In the genomic region with DNA sequence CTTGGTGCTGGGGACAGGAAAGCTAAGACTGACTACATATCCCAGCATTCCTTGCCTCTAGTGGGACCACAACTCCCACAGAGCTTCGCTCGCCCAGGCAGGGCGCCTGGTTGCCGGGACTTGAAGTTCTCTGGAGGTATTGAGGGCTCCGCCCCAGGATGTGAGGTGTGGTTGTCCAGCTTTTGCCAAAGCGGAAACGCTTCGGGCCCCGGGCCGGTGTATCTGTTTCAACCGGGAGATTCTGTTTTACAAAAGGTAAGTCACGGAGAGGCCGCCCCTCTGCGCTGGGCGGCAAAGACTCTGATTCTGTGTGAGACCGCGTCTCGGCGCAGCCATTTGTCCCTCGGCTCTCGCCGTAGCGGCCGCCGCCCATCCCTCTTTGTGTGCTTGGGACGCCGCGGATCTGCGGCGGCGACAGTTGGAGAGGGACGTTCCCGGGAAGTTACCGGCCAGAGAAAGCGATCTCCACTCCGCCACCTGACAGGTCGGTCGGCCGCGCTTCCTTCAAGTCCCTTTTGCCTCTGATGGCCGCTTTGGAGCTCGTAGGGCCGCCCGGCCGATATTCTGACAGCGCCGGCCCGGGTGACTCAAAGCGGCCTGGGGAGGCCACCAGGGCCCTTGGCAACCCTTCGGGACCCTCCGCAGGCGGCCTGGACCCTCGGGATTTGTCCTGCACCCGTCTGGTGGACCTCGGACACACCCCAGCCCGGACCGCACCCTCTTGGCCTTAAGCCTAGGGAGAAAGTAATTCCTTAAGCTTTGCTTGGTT, we compare ENCODE assay signal across 8 mouse cellular contexts. TPM values are rescaled to one million over a fixed set of nuclear protein-coding genes. Genes with fewer than 3 reads are reported as not detected.
DNase-seq lines count a peak whose midpoint lies in the region; ATAC-seq lines count a peak whose summit lies in the region.

A gene (plus strand): TSS at position 116 of the 769 bp plus-strand sequence.

- peak; percentile 100 for ATAC-seq in forebrain, embryonic 14.5 days
- ATAC-seq in neural tube, embryonic 15.5 days (ENCODE audit: low FRiP score): peak; percentile 99

- peak; percentile 98 for DNase-seq in ES-CJ7 (ENCODE audit: low read depth, low spot score)
- peak; percentile 91 for DNase-seq in cerebellum, adult 11 months
- DNase-seq in forebrain, embryonic 14.5 days (ENCODE audit: low spot score): peak; percentile 99
- DNase-seq in heart, postnatal 14 days: peak; percentile 90 to 91
- peak; percentile 95 for DNase-seq in layer of hippocampus, adult 11-12 months (ENCODE audit: low spot score)
- peak; percentile 94 to 96 for DNase-seq in lung, adult 18-20 months
- peak; percentile 95 for DNase-seq in testis, postnatal 14 days (ENCODE audit: low spot score)

- no peaks in the 10 kb centered on the region for H3K27me3 ChIP-seq in forebrain, embryonic 14.5 days (replicated peaks; ENCODE audit: control insufficient read depth, insufficient read depth, low read length)
- H3K27me3 ChIP-seq in neural tube, embryonic 15.5 days (replicated peaks): no peaks in the 10 kb centered on the region

- H3K9me3 ChIP-seq in forebrain, embryonic 14.5 days (replicated peaks; ENCODE audit: control insufficient read depth, low read length): no peaks in the 10 kb centered on the region
- H3K9me3 ChIP-seq in neural tube, embryonic 15.5 days (replicated peaks): no peaks in the 10 kb centered on the region

- under 1% methylated on average over 57 of the region's 57 CpGs for WGBS in forebrain, embryonic 14.5 days
- under 1% methylated on average over 57 of the region's 57 CpGs for WGBS in neural tube, embryonic 15.5 days

- H3K36me3 ChIP-seq in forebrain, embryonic 14.5 days (ENCODE audit: control insufficient read depth, insufficient read depth, low read length): peaks cover 19% of the 10 kb centered on the region
- H3K36me3 ChIP-seq in neural tube, embryonic 15.5 days: peaks cover 9% of the 10 kb centered on the region

- H3K27ac ChIP-seq in forebrain, embryonic 14.5 days (ENCODE audit: low read depth, low read length): peak within 1 kb of the TSS; percentile 76
- peak within 1 kb of the TSS; percentile 93 for H3K27ac ChIP-seq in neural tube, embryonic 15.5 days (replicated peaks)

- H3K9ac ChIP-seq in forebrain, embryonic 14.5 days (ENCODE audit: low read length): peak within 1 kb of the TSS; percentile 98
- H3K9ac ChIP-seq in neural tube, embryonic 15.5 days (replicated peaks): peak within 1 kb of the TSS; percentile 99

- peak within 1 kb of the TSS; percentile 69 for H3K4me2 ChIP-seq in forebrain, embryonic 14.5 days (ENCODE audit: low read length)
- peak within 1 kb of the TSS; percentile 60 for H3K4me2 ChIP-seq in neural tube, embryonic 15.5 days

- H3K4me3 ChIP-seq in forebrain, embryonic 14.5 days (ENCODE audit: low read depth, low read length): peak within 1 kb of the TSS; percentile 93
- H3K4me3 ChIP-seq in neural tube, embryonic 15.5 days (replicated peaks): peak within 1 kb of the TSS; percentile 96

- H3K4me1 ChIP-seq in forebrain, embryonic 14.5 days (ENCODE audit: control insufficient read depth, insufficient read depth, low read length): peaks cover 4% of the 10 kb centered on the region; the same call in 1 of the 2 replicates
- peaks cover 16% of the 10 kb centered on the region for H3K4me1 ChIP-seq in neural tube, embryonic 15.5 days

- intact Hi-C loops in heart, postnatal 14 days (cut with DNase I): no loop called here

RNA-seq across cellular contexts. Expression of the gene that starts here (rescaled TPM):
- polyA plus RNA-seq in forebrain, embryonic 14.5 days (2014; fragmentation: Nextera tagmentation; extraction: Ambion mirVana): 195 and 222 TPM in 2 replicates
- 10 to 100 TPM; 65.8 to 67.4 TPM for total RNA-seq in heart, postnatal 14 days (2021)
- 144 and 163 TPM in 2 replicates for polyA plus RNA-seq in neural tube, embryonic 15.5 days (2015; fragmentation: Nextera tagmentation; extraction: Ambion mirVana)

Comparison
In these comparisons a context has a peak if more than half of its experiments do, and no peak if none do; other contexts are left out.
1. Peak in every context shown above with its lines: DNase-seq, ATAC-seq, H3K4me3 ChIP-seq and H3K27ac ChIP-seq.